Mouse (Mus musculus) layer of hippocampus, adult 2 months (tissue): Measurements from ENCODE around the gene Nkx6-2. TPM values are rescaled to one million over a fixed set of nuclear protein-coding genes. Genes with fewer than 3 reads are reported as not detected.

Source experiments
- DNase-seq, 2 experiments: peaks; one replicate each; pipeline ENCODE4 v3.0.0; 2022; ENCODE audit warnings: low spot score in 2 of 2
- H3K27ac ChIP-seq: fragments of 200-600 bp; 2 replicates; pipeline ENCODE4 v1.8.1; 2022
- H3K4me3 ChIP-seq: fragments of 200-600 bp; 2 replicates; pipeline ENCODE4 v1.8.1; 2022; ENCODE audit warnings: mild to moderate bottlenecking
- CTCF ChIP-seq: fragments of 200-600 bp; conservative IDR thresholded peaks from 2 replicates; pipeline ENCODE4 v1.8.1; 2022; ENCODE audit warnings: antibody characterized with exemption, mild to moderate bottlenecking, moderate library complexity
- long read RNA-seq, 2 experiments: library from polyadenylated mRNA; stranded (forward); transcript quantifications; one replicate each; pipeline ENCODE4 v2.0.0; 2021; ENCODE audit warnings: borderline mapping rate in 2 of 2
- total RNA-seq, 2 experiments: library from RNA; stranded (reverse); gene quantifications; 2 replicates each; pipeline ENCODE4 v1.2.3; 2021

The Nkx6-2 gene
- 1 to 10 TPM; 8.0 to 8.2 TPM for total RNA-seq
- long read RNA-seq, experiment 1, transcript Nkx6-2-201 (4 exons, 1,907 nt) = minor isoform, 5 of 18 reads
- long read RNA-seq, experiment 1, transcript Nkx6-2-202 (3 exons, 1,299 nt) = major isoform, 12 of 18 reads
- long read RNA-seq, experiment 1, partial matches to known transcripts = 1 of 18 reads
- long read RNA-seq, experiment 1, other reads (novel, unspliced or antisense) = 0 of 18 reads
- long read RNA-seq, experiment 2, transcript Nkx6-2-201 (4 exons, 1,907 nt) = minor isoform, 8 of 21 reads
- long read RNA-seq, experiment 2, transcript Nkx6-2-202 (3 exons, 1,299 nt) = major isoform, 13 of 21 reads
- long read RNA-seq, experiment 2, partial matches to known transcripts = 0 of 21 reads
- long read RNA-seq, experiment 2, other reads (novel, unspliced or antisense) = 0 of 21 reads

GRCm38 (mm10) chr7:139582595-139582994 lies at the start of gene Nkx6-2:
Nkx6-2 (minus strand) TSS chr7:139582797.
- Histone ChIP-seq H3K4me3 (peak within 1 kb of the TSS; percentile 11), H3K27ac (peak within 1 kb of the TSS; percentile 46; the same call in 1 of the 2 replicates)
- no peak for TF ChIP-seq CTCF
- DNase-seq = peak in 1 of 2 experiments; percentile 24

- Histone ChIP-seq H3K27ac (no peak overlapping the region), H3K4me3 (no peak overlapping the region)
- TF ChIP-seq CTCF = no peak
- DNase-seq = no peak
These were observed 42.6 kb upstream of the Nkx6-2 start for GRCm38 (mm10) chr7:139625156-139625555.

DNA sequence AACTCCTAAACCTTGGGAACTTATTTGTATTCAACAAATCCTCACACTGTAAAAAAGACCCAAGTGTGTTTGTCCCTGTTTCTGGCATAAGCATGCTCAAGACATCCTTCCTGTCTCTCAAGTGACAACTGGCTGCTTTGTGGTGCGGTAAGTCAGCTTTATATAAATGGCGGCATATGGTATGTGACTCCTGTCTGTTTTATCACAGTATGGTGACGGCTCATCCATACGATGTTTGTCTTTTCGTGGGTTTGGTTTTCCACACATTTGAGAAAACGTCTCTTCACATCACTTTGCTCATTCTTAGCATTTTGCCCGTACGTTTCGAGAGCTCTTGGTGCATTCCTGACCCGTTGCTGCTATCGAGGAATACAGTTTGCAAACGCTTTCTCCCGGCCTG lies 40.0 kb upstream of the Nkx6-2 start:
- no peak overlapping the region for H3K27ac ChIP-seq
- no peak overlapping the region for H3K4me3 ChIP-seq
- no peak for TF ChIP-seq CTCF
- no peak for DNase-seq

- peak; percentile 94 for TF ChIP-seq CTCF
- peak; percentile 72 to 78 for DNase-seq
- Histone ChIP-seq H3K27ac (no peak overlapping the region), H3K4me3 (no peak overlapping the region)
These were observed 33.5 kb upstream of the Nkx6-2 start for GRCm38 (mm10) chr7:139615767-139616766.

- Histone ChIP-seq H3K4me3 (no peak overlapping the region), H3K27ac (no peak overlapping the region)
- no peak for TF ChIP-seq CTCF
- DNase-seq = no peak
These were observed 27.7 kb upstream of the Nkx6-2 start for GRCm38 (mm10) chr7:139610328-139610727.

DNA sequence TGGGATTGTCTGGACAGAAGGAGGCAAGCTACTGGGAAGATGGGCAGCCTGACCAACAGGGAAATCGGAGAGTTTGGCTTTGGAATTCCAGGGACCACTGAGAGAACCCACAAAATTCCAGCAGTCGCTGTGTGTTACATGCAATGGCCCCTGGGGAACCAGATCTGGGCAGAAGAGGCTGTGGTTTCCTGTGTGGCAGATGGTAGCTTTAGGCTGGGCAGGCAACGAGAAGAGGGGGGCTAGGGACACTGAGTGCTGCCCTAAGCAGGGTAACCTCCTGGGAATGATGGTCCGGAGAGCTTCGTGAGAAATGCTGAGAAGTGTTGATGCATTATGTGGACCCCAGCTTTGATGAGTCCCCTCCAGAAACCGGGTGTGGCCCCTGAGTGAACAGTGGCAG lies 13.3 kb upstream of the Nkx6-2 start:
- DNase-seq = no peak
- TF ChIP-seq CTCF = no peak
- no peak overlapping the region for H3K4me3 ChIP-seq
- H3K27ac ChIP-seq = no peak overlapping the region

DNA sequence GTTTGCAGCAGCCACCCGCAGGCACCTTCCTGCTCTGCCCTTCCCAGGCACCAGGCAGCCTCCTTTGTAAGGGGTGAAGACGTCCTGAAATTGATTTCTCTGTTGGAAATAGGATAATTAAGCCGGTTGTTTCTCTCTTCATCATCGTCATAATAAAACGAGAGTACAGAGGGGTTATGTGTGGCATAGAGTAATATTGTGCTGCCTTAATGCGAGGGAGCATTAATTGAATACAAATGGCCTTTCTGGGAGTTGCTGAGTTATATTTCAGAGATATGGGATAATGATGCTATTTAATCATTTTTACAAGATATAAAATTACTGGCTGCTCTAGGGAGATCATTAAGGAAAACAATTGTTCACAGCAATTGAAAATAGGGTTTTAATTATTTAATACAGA lies 12.7 kb upstream of the Nkx6-2 start:
- DNase-seq = no peak

GRCm38 (mm10) chr7:139591311-139591710 lies 8.7 kb upstream of the Nkx6-2 start:
- no peak for DNase-seq
- H3K4me3 ChIP-seq = no peak overlapping the region
- no peak overlapping the region for H3K27ac ChIP-seq
- no peak for TF ChIP-seq CTCF

More for the DNA sequence above, 12.7 kb upstream of the Nkx6-2 start:
- Histone ChIP-seq H3K27ac (no peak overlapping the region), H3K4me3 (no peak overlapping the region)
- TF ChIP-seq CTCF = no peak

DNA sequence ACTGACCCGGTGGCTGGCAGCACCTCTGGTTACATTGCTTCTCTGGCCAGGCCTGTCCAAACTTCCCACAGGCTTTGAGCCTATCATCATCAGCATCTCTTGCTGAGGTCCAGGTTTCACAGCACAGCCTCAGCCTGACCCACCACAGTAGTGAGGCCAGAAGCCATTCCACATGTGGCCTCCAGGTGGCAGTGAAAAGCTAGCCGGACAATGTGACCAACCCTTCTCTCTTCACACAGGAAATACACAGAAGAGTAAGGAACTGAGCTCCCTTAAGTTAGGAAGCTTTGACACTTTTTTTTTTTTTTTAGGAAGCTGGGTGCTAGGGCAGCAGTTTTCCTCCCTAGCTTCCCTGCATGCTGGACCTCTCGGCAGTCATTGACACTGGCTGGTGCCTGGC lies 7.7 kb upstream of the Nkx6-2 start:
- DNase-seq = peak; percentile 34 to 47
- no peak overlapping the region for H3K4me3 ChIP-seq
- H3K27ac ChIP-seq = no peak overlapping the region
- peak; percentile 85 for TF ChIP-seq CTCF

DNA sequence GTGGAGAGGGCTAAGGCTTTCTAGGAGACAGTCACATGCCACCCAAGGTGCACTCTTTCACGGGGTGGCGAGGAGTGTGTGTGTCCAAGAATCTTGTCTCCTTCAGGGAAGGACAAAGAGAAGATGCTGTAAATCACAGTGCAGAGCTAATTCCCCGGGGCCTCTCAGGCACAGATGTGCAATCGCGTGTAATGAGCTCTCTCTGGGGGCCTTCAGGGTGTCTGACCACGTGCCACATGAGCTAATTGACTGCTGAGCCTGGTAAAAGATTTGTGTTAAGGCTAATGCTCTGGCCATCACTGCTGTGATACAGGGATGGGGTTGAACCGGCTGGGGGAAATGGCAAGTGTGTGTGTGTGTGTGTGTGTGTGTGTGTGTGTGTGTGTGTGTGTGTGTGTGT lies 5.3 kb upstream of the Nkx6-2 start:
- DNase-seq = no peak
- Histone ChIP-seq H3K27ac (no peak overlapping the region), H3K4me3 (no peak overlapping the region)
- no peak for TF ChIP-seq CTCF

- no peak overlapping the region for H3K27ac ChIP-seq
- TF ChIP-seq CTCF = peak; percentile 38
- no peak for DNase-seq
- H3K4me3 ChIP-seq = no peak overlapping the region
These were observed 2.7 kb upstream of the Nkx6-2 start for GRCm38 (mm10) chr7:139585183-139585821.
